Mouse (Mus musculus) CD4-positive helper T cell, adult 2 months (primary cell): ENCODE measurements around the gene Lin7a.

Experiments used
- DNase-seq: peaks from one replicate; pipeline ENCODE4 v3.0.0-alpha.2; 2012; ENCODE audit warnings: low read depth, missing footprints, low spot score

Lin7a gene

DNA sequence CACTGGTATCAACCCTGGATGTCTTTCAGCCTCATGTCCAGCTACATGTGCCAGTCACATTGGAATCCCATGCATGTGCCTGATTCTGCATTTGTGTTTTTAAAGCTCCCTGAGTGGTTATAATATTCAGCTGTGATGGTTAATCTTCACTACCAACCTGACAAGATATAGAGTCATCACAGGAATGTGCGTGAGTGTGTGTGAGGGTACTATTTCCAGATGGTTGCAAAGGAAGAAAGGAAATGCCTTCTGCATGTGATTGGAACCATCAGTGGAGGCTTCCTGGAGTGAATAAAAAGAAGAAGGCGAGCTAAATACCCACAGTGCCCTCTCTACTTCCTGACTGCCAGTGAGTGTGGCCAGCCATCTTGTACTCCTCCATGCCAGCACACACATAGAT is 48.2 kb downstream of the Lin7a start:
- DNase-seq, result no peak

DNA sequence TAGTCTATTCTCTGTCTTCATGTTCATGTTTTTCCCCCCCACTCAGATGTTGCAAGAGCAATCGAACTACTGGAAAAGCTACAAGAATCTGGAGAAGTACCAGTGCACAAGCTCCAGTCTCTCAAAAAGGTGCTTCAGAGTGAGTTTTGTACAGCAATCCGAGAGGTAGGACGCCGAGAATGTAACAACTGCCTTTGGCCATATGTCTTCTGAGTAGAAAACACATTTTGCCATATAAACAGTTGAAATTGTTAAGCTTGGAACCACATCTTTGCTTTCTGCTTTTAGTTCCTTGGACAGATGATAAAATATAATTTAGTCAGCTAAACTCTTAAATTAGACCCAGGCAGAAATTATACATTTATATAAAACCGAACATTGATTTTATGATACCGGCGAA is 52.4 kb downstream of the Lin7a start:
- no peak for DNase-seq

DNA sequence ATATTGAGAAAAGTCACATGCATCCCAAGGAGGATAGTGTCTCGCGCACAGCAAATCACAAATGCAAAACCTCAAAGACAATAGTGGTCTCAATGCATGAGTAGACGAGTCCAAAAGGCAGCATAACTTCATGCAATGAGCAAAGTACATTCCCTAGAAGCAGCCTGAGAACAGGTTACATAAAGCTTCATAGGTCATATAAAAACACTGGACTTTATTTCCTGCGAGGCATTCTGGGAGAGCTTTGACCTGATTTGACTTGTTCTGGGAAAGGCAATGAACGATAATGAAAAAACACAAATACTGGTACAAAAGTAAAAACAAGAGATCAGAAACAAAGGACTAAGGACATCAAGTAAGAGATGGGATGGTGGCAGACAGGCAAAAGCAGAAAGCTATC is 54.1 kb downstream of the Lin7a start:
- no peak for DNase-seq

DNA sequence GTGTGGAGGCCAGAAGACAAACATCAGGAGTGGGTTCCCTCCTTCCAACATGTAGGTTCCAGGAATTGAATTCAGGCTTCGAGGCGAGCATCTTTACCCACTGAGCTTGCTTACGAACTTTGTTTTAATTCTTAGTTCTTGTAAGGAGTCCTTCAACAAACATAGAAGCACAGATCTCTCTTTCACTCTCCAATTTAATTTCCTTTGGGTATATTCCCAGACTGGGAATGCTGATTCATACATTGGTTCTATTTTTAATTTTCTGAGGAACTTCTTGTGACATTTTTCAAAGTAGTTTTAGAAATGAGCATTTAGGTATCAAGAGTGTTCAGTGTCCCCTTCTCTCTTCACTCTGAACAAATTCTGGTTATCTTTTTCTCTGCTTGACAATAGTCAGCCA is 68.0 kb downstream of the Lin7a start:
- no peak for DNase-seq

DNA sequence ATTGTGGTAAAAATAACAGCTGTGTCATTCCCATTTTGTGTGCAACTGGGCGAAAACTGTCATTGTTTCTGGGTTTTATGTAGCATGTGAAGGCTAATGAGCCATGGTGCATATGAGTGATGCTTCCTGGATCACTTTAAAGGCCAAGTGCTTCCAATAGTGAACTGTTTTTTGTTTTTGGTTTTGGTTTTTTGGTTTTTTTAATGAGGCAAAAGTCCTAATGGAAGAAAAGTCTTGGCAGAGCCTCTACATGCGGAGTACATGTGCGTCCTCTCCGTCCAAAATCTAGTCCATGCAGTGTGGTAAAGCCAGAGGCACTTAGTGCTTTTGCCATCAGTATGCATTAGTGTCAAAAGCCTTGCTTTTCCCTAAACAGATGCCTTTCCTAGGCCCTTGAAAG is 69.7 kb downstream of the Lin7a start:
- DNase-seq, result no peak

DNA sequence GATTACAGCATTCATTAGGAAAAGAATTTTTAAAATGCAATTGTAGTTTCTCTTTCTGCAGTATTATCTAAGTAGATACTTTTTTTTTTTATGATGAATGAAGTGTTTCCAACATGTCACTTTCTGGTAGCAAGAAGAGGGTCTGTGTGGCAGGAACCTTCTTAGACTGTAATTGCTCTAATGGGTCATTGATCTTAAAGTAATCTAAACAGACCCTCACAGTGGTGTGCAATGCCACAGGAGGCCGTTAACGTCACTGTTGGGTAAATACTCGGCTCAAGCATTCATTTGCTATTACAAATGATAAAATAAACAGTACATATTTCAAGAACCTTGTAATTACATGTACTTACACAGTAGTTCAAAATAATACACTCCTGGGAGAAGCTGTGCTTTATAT is 72.7 kb downstream of the Lin7a start:
- DNase-seq, result no peak

DNA sequence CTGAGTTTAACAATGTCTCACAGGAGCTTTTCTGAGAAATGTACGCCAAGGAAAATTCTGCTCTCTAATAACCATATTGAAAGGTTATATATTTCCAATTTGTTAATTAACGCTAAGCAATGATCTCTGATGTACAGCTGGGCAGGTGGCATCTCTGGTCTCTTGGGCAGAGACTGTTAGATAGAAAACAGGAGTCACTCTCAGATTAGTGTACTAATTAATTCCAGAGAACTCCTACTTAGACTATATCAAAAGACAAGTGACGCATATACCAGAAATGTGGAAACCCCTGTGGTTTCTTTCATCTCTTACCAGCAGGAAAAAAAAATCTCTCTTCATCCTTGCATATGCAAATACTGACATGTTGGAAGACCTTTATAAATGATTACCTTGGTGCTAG is 76.4 kb downstream of the Lin7a start:
- no peak for DNase-seq

DNA sequence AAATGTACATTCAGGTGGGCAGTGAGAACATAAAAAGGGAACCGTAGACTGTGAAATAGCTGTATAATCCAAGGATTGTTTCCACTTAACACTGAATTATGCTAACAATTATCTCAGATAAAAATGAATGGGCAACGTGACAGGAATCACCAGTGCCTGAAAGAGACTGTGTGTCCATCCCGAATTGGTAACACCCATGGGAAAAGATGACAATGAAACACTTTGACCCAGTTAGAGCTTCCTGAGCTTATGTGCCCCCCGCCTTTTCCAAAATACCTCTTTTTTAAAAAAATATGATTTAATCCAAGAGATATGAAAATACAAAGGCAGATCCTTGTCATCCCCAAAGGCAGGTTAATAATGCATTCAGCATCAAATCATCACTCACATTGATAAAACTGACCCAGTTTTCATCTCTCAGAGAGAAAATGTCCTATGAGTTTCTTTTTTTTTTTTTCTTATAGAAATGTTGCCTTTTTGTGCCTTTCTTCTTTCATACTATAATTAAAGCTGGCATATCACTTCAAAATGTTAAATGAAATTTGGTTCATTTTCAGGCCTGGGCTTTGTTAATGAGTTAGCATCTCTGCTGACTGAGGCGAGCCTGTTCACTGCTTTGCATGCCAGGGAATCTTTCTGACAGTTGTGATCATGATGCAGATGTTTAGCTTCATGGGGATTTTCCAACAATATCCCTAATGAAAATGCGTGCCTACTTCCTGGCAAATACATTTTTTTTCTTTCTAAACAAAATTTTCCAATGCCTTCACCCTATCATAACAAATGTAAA is 80.4 kb downstream of the Lin7a start:
- DNase-seq, result no peak

DNA sequence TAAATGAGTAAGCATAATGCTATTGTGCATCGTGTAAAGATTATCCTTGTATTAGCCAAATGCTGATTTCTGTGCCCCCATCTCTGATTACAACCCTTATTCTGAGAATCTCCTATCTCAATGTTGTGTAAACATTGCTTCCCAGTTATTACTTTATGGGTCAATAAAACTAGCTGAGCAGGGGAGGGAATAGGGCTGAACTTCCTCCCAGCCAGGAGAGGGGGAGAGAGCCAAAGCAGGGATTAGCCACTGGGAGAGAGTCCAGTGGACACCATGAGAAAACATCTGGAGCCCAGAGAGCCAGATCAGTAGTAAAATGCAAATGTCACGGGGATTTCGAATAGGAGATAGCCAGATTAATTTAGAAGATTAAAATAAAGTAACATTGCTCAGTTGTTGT is 82.0 kb downstream of the Lin7a start:
- no peak for DNase-seq

DNA sequence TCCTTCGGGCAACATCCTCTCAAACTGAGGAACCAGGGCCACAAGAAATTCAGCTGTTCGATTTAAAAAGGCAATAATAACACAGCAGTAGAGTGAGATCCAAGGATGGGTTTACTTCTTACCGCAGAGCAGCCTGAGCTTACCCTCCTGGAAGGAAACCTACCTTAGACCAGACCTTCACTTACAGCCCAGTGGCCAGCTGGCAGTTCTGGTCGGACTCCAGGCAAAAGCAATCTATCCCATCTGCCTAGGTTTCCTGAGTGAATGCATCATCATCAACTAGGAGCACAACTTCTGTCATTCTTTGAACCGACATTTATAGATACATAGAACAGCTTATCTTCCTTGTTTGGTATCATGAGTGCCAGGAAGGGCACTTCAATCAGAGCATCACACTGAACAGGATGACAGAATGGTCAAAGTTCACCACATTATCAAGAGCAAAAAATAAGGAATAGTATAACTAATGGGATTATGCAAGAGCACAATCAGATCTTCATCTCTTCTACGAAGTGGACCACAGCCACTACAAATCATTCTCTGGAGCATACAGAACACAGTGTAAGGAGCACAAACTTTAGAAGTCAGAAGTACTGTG is 87.1 kb downstream of the Lin7a start:
- DNase-seq, result no peak

DNA sequence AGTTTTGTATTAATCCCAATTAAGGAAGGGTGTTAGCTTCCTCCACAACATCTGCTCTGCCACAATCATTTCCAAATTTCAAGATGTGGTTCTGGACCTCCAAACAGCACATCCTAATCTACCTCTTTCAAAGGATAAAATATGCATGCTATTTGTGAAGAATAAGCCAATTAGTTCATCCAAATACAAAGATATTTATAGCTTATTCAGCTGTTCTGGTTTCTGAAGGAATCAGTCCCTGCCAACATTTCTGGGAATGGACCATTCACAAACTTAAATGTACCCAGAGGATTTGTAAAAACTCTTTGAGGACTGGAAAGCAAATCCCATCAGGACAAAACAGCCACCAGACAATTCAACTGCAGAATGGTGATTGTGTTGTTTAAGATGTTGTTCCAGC is 87.8 kb downstream of the Lin7a start:
- no peak for DNase-seq

DNA sequence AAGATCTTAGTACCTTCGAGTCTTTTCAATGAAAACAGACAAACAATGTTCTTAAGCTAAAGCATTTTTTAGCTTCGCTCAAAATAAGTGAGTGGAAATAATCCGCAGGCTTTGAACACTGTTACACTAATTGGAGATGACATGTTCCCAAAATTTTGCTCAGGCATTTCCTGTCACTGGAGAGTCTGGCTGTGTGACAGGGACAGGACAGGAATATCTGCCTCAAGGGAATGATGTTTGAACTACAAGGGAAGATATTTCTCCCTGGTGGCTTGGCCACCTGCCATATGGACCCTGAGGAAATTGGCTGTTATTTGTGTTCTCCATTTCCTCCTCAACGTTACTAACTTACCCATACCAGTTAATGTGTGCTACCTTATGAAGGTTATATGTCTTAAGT is 90.1 kb downstream of the Lin7a start:
- no peak for DNase-seq

DNA sequence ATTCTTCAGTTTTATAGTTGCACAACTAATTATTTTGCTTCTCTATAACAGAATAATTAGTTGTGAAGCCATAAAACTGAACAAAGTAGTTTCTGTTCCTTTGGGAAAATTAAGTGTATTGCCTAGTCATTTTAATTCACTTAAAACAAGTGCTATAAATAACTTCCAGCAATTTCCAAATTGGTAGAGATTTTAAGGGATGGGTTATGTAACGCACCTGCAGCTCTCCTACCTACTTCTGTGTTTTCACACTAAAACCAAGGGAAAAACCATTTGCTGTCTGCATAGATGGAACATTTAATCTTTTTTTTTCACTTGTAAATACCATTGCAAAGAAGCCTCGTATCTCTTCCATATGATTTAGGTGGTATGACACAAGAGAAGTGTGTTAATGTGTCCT is 90.5 kb downstream of the Lin7a start:
- DNase-seq, result no peak

DNA sequence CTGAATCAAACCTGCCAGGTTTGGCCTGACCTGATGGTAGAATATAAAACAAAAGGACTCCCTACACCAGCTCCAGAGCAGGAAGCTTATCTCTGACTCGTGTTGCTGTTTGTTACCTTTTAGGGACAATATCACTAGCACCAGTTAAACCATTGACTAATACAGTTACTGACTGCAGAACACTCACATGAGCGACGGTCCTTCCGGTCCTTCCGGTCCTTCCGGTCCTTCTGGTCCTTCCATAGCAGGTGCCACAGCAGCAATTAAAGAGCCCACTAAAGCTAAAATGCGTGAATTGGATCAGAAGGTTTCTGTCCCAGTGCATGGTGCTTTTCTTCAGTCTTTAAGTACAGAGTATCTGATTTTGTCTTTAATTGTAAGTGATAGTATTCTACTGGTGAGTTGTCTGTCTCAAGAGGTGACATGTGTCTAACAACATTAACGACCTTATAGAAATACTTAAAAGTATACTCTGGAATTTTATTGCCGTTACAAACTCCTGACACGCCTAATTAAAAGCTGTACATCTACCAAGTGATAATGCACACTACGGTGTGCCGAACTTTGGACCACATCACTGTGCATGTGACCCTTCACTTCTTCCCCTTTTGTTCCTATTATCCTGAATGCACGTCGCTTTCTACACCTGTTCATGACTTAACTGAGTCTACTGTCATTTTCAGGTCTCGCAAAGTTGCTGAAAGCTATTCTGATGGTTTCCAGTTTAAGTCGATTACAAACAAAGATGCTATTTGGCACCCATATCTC is 91.7 kb downstream of the Lin7a start:
- DNase-seq, result no peak

DNA sequence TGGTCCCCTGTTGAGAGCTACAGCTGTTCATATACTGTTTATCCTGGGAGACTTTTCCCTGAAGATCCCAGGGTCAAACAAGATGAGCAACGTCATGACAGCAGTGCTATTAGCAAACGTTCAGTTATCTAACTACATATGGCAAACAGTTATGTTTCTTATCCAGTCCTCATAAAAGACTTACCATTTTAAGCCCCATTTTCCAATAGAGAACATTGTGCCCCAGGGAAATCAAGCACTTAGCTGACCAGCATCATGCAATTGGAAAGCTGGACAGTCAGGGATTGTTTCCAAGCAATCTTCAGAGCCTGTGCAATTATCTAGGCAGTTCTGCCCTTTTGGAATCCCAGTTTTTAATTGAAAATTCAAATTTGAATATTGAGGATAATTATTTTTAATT is 105.7 kb downstream of the Lin7a start:
- no peak for DNase-seq

DNA sequence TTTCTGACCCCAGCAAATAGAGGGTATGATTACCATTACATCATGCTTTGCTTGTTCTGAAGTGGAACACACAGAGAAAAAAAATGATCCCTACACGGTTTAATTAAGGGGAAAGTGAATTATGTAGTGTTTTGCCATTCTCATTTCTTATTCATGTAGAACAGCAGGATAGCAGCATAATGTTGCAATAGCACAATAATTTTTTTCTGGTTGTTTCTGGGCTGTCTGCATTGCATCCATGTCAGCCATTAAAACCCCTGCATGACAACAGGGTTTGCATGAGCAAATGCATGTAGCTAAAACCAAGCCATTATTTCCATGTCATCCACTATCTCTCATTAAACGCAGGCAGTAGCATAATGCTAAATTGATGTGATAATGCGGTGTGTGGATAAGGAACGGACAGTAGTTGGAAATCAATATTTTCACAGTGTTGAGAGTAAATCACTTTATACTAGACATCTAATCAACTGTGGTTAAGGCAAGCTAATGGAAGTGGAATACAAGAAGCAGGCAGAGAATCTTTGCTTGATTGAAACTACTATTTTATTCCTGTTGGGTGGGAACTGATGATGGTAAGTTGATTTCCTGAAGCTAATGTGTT is 109.8 kb downstream of the Lin7a start:
- no peak for DNase-seq

DNA sequence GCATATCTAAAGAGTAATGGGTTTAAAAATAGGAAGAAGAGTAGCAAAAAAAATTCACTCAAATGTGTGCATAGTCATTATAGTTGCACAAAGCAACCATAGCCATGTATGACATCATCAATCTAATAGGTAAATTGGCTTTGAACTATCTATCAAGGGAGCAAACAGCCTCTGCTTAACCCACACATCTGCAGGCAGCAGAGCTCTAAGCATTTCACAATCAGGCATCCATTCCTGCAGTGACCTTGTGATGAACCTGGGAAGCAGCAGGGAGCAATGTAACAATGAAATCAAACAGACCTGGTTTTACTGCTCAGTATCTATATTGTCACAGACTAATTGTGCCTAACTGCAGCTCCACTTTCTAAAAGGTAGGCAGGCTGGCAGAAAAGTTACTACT is 112.3 kb downstream of the Lin7a start:
- no peak for DNase-seq

DNA sequence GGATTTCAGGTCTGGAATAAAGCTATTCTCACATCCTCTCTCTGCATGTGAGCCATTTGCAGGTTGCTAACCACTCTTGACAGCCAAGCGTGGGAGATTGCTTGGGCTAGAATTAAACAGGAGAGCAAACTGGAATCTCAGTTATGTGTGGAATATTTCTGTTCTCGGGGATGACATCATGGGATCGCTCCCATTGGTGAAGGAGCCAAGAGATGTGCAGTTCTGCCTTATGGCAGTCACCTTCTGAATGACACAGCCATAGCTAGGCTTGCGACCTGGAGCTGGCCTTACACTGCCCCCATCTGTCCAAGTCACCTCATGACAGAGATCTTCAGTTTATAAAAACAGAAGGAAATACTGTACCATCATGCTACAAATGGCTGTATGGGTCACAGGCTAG is 118.0 kb downstream of the Lin7a start:
- DNase-seq, result no peak

DNA sequence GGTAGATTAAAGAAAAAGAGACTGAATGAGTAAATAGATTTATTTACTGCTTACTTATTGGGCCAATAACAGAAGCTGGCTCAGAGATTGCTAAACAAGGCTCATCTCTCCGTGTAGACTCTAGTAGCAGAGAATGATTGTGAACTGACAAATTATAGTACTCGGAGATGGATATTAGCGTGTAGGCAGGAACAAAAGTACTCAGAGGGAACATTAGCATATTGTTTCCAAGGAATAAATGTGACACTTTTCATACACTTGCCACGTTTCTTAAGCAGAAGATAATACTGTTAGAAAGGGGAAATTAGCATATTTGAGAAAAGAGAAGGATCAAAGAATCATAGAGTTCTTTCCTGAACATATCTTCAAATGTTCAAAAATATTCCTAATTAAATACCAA is 133.9 kb downstream of the Lin7a start:
- no peak for DNase-seq

DNA sequence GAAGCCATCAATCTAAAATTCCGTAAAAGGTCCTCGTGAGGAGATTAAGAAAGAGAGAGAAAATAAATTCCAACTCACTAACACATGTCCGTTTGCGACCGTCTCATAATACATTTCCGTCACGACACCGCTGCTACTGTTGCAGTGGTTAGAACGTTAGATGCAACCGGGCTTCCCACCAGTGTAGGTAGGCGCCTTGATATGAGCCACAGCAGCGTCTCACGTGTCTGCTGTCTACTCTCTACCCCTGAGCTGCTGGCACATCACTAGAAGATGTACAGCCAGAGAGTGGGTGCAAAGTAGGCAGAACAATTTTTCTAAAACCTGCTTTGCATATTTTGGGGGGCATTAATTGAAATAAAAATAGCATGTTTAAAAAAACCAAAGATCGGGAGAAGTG is 146.8 kb downstream of the Lin7a start:
- DNase-seq, result no peak

DNA sequence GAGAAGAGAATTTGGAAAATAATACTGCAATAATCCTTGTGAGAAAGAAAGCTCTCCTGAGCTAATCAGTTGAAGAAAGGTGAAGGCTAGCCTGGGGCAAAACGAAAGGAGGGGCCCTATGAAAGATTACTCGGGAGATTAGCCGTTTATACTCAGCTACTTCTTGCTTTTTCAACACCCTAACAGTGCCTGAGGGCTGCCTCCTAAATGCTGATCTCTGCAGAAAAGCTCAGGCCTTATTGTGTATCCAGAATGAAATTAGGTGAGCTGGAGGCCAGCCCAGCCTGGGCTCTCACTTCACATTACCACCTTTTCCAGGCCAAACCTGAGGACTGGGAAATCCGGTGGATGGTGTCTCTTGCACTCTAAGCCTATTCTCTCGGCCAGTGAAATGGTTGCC is 165.5 kb downstream of the Lin7a start:
- no peak for DNase-seq

DNA sequence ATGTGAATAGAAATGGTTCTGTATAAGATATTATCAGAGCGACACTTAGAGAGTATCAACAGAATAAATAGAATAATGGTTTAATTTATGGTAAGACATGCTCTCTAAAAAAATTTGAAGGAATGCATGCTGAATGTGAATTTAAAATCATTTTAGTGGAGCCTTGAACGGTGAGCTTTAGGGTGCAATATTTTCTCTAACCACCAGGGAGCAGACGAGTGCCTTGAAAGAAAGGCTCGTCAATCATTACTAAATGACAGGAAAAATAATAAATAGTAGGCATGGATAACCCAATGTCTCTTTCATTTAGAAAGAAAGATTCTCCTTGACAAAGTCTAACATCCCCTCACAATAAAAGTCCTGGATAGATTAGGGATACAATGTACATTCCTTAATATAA is 171.3 kb downstream of the Lin7a start:
- no peak for DNase-seq
